Mouse (Mus musculus): Measurements from ENCODE around the gene Polrmt.

GRCm38 (mm10) chr10:79709307-79709706, 37.1 kb downstream of the Polrmt start:
- TF ChIP-seq CTCF (conservative IDR thresholded peaks at IDR 0.05 in 1 of 2, IDR thresholded peaks at IDR 0.05 in 1 of 2; ENCODE audit: low read depth in 2 of 2, low read length in 2 of 2), result no peak
- no peak for TF ChIP-seq KAT2A (IDR thresholded peaks at IDR 0.05; ENCODE audit: insufficient replicate concordance, low read length)
- TF ChIP-seq NELFE (IDR thresholded peaks at IDR 0.05; ENCODE audit: low read depth, low read length), result no peak
- TF ChIP-seq POLR2A (IDR thresholded peaks at IDR 0.05; ENCODE audit: low read depth, low read length), result no peak
- TF ChIP-seq RCOR1 (conservative IDR thresholded peaks at IDR 0.05; ENCODE audit: low read depth, low read length), result no peak
- TF ChIP-seq BHLHE40 (IDR thresholded peaks at IDR 0.05; ENCODE audit: low read depth, low read length), result no peak
- no peak for TF ChIP-seq ZKSCAN1 (IDR thresholded peaks at IDR 0.05; ENCODE audit: borderline replicate concordance, low read depth, low read length)
- no peak for TF ChIP-seq ZNF384 (IDR thresholded peaks at IDR 0.05; ENCODE audit: low read depth, low read length)
- TF ChIP-seq SMC3 (IDR thresholded peaks at IDR 0.05; ENCODE audit: low read depth, low read length), result no peak
- no peak for TF ChIP-seq MAFK (IDR thresholded peaks at IDR 0.05; ENCODE audit: insufficient replicate concordance, low read length)
- TF ChIP-seq MAX (IDR thresholded peaks at IDR 0.05; ENCODE audit: low read length), result no peak
